Mouse (Mus musculus): ENCODE results near the gene Kat2a. TPM values are rescaled to one million over a fixed set of nuclear protein-coding genes. Genes with fewer than 3 reads are reported as not detected.

The Kat2a gene
- polyA plus RNA-seq (2014; fragmentation: Nextera tagmentation; extraction: Ambion mirVana): 80.7 and 82.0 TPM in 2 replicates

DNA sequence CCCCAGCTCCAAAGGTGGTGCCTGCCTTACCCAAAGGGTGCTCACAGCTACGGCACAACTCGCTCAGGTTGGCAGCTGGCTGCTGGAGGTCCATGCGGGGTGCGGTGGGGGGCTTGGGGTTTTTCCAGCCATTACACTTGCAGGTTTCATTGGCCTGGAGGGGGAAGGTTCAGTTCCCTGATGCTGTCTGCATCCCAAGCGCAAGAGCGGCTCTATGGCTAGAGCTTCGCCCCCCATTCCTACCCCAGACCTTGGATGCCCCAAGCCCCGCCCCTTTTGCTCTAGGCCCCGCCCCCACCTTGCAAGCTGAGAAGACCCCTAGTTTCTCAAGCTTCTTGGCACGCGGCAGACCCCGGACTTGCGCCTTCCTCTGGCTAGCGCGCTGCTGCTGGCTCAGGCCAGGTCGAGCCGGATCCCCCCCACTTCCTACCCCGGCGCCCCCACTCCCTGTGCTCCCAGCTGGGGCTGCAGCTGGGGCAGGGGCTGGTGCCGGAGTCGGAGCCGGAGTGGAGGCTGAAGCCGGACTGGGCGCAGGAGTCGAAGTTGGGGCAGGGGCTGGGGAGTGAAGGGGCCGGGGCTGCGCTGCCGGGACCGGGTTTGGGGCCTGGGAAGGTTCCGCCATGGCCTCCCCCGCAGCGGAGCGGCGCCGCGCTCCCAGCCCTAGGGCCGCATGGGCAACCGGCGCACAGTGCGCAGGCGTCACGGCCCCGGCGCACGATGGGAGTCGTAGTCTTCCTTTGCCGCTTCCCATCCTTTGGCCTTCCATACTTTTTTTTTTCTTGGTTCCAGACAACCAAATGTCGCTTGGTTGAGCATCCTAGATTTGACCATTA is at the start of gene Kat2a:
Gene Kat2a (minus strand): TSS at position 683 of the 833 bp plus-strand sequence.
- peaks cover 6% of the 10 kb centered on the region; the same call in 1 of the 2 replicates for H3K36me3 ChIP-seq (ENCODE audit: control insufficient read depth, insufficient read depth, low read length)
- H3K4me2 ChIP-seq (ENCODE audit: low read depth, low read length, severe bottlenecking): peak within 1 kb of the TSS; percentile 79
- H3K27ac ChIP-seq (ENCODE audit: low read depth, low read length): peak within 1 kb of the TSS; percentile 74
- ATAC-seq (replicated peaks; ENCODE audit: low FRiP score) (peak; percentile 88), DNase-seq (ENCODE audit: low spot score) (peak; percentile 90)
- 1% methylated on average over 48 of the region's 48 CpGs for WGBS
- H3K9me3 ChIP-seq (ENCODE audit: control insufficient read depth, low read length): no peaks in the 10 kb centered on the region
- H3K4me1 ChIP-seq (replicated peaks; ENCODE audit: control insufficient read depth, insufficient read depth, low read length): peaks cover 12% of the 10 kb centered on the region
- H3K9ac ChIP-seq (ENCODE audit: low read length): peak within 1 kb of the TSS; percentile 99
- H3K27me3 ChIP-seq (ENCODE audit: control insufficient read depth, insufficient read depth, low read length): no peaks in the 10 kb centered on the region
- H3K4me3 ChIP-seq (ENCODE audit: low read depth, low read length): peak within 1 kb of the TSS; percentile 96

DNA sequence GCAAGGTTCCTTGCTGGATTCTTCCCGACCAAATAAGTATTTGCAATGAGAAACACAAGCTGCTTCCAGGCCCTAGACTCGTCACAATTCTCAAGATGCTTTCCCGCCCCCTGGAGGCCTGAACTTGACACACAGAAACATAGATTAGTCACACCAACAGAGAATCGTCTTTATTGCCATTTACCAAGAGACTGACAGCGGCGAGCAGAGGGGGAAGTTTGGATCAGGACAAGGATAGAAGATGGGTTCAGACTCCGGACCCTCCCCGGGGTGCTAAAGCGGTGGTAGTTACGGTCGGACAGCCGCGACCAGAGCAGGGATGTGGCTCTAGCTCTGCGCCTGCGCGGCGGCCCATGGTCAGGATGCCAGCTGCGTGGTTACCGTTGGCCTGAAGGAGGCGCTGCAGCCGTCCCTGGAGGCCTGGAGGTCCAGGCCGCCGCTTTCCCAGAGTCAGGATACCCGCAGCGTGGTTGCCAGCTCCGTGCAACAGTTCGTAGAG is 49.3 kb upstream of the Kat2a start:
- Histone ChIP-seq H3K9me3 (ENCODE audit: control insufficient read depth, low read length) (no peaks in the 10 kb centered on the region), H3K36me3 (ENCODE audit: control insufficient read depth, insufficient read depth, low read length) (no peaks in the 10 kb centered on the region), H3K4me1 (replicated peaks; ENCODE audit: control insufficient read depth, insufficient read depth, low read length) (peaks cover 8% of the 10 kb centered on the region; the same call in 1 of the 2 replicates), H3K27me3 (ENCODE audit: control insufficient read depth, insufficient read depth, low read length) (peaks cover 13% of the 10 kb centered on the region), H3K27ac (ENCODE audit: low read depth, low read length) (no peak overlapping the region), H3K4me3 (ENCODE audit: low read depth, low read length) (peak overlapping the region; percentile 35), H3K4me2 (ENCODE audit: low read depth, low read length, severe bottlenecking) (peak overlapping the region; percentile 85), H3K9ac (ENCODE audit: low read length) (peak overlapping the region; percentile 63)
- peak; percentile 75 for ATAC-seq (replicated peaks; ENCODE audit: low FRiP score)
- under 1% methylated on average over 27 of the region's 27 CpGs for WGBS
- peak; percentile 94 for DNase-seq (ENCODE audit: low spot score)

DNA sequence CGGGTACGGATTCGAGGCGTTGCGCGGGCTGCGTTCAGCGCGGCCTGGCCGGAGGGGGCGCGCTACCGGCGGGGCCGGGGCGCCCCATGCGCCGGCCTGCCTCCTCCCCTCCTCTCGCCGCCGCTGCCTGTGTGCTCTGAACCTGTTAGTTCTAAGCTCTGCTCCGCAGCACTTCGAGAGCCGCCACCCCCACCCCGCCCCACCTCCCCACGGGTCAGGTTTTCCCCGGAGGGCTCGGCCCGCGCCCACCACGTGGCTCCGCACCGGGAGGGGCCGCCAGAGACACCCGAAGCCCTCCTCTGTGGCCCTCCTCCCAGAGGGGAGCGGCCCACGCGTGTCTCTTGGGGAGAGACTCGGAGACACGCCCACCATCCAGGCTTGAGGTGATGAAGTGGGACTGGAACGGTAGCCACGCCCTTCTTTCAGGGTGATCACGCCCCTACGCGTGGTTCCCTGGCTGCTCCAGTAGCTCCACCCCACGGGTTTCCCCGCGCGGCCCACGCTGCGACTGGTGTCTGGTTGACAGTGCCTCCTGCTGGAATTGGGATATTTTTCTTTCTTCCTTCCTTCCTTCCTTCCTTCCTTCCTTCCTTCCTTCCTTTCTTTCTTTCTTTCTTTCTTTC is 47.5 kb upstream of the Kat2a start, which contains the start of gene Kcnh4:
Gene Kcnh4 (minus strand): TSS at position 332 of the 623 bp plus-strand sequence.
- ATAC-seq (replicated peaks; ENCODE audit: low FRiP score): peak; percentile 31; the same call in 1 of the 2 replicates
- H3K9ac ChIP-seq (ENCODE audit: low read length): peak within 1 kb of the TSS; percentile 45
- under 1% methylated on average over 49 of the region's 51 CpGs for WGBS
- no peaks in the 10 kb centered on the region for H3K9me3 ChIP-seq (ENCODE audit: control insufficient read depth, low read length)
- no peak within 1 kb of the TSS for H3K27ac ChIP-seq (ENCODE audit: low read depth, low read length)
- H3K4me3 ChIP-seq (ENCODE audit: low read depth, low read length): peak within 1 kb of the TSS; percentile 35
- H3K27me3 ChIP-seq (ENCODE audit: control insufficient read depth, insufficient read depth, low read length): peaks cover 13% of the 10 kb centered on the region
- DNase-seq (ENCODE audit: low spot score): peak; percentile 72
- H3K4me1 ChIP-seq (replicated peaks; ENCODE audit: control insufficient read depth, insufficient read depth, low read length): peaks cover 8% of the 10 kb centered on the region; the same call in 1 of the 2 replicates
- peak within 1 kb of the TSS; percentile 83 for H3K4me2 ChIP-seq (ENCODE audit: low read depth, low read length, severe bottlenecking)
- no peaks in the 10 kb centered on the region for H3K36me3 ChIP-seq (ENCODE audit: control insufficient read depth, insufficient read depth, low read length)

DNA sequence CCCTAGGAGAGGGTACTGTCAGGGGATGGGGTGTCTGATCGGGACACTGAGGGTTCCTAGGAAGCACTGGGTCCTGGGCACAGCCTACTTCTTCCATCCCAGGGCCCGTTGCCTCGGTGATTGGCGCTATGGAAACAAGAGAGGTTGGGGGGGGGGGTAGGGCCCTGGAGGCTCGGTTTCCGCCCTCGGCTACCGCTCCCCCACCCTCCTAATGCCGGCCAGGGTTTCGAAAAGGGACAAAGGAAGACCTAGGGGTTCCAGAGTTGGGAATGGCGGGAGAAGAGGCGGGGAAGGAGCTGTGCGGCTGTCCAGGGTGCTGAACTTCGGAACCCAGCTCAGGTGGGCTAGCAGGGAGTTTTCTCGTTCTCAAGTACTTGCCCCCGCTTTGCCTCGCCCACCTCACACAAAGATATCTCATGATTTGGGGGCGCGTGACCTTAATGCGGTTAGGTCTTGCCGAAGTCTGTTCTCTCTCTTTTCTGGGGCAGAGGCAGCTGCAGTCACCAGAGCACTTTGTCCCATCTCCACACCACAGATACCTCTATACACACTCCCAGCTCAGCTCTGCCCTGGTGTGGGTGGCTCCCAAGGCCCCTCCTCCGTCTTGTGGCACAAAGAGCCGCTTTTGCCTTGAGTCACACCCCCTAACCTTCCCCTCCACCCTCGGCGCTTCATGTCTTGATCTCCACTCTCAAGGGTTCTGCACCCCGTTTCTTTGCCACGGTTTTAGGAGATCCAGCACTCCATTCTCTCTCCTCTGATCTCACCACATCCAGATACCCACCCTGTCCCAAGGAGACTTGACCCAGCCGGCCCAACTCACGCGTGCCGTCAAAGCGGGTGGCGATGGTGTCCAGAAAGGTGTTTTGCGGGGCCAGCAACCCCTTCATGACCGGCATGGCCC is 46.7 kb upstream of the Kat2a start:
- Histone ChIP-seq H3K36me3 (ENCODE audit: control insufficient read depth, insufficient read depth, low read length) (no peaks in the 10 kb centered on the region), H3K4me3 (ENCODE audit: low read depth, low read length) (peak overlapping the region; percentile 35), H3K9me3 (ENCODE audit: control insufficient read depth, low read length) (no peaks in the 10 kb centered on the region), H3K9ac (ENCODE audit: low read length) (peak overlapping the region; percentile 45), H3K27me3 (ENCODE audit: control insufficient read depth, insufficient read depth, low read length) (peaks cover 13% of the 10 kb centered on the region), H3K27ac (ENCODE audit: low read depth, low read length) (no peak overlapping the region), H3K4me1 (replicated peaks; ENCODE audit: control insufficient read depth, insufficient read depth, low read length) (peaks cover 8% of the 10 kb centered on the region; the same call in 1 of the 2 replicates), H3K4me2 (ENCODE audit: low read depth, low read length, severe bottlenecking) (peak overlapping the region; percentile 83)
- ATAC-seq (replicated peaks; ENCODE audit: low FRiP score) (peak; percentile 54), DNase-seq (ENCODE audit: low spot score) (peak; percentile 85)
- under 1% methylated on average over 35 of the region's 35 CpGs for WGBS

DNA sequence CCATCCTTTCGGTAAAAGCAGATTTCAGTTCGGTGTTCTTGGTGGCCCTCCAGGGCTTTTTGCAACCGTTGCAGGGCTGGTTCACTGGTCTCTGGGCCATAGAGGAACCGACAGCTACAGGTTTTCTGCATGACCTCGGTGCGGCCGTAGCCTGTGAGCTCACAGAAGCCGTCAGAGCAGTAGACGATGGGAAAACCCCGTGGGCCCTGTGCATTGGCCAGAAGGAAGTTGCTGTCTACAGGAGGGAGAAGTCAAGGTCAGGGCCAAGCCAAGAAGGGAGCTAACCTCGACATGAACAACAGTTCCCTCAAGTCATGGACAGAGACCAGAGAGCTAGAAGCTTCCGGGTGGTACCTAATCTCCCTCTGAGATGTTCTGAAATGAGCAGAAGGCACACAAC is 45.3 kb upstream of the Kat2a start:
- Histone ChIP-seq H3K4me2 (ENCODE audit: low read depth, low read length, severe bottlenecking) (no peak overlapping the region), H3K9ac (ENCODE audit: low read length) (no peak overlapping the region), H3K27me3 (ENCODE audit: control insufficient read depth, insufficient read depth, low read length) (peaks cover 13% of the 10 kb centered on the region), H3K4me1 (replicated peaks; ENCODE audit: control insufficient read depth, insufficient read depth, low read length) (peaks cover 8% of the 10 kb centered on the region; the same call in 1 of the 2 replicates), H3K4me3 (ENCODE audit: low read depth, low read length) (no peak overlapping the region), H3K27ac (ENCODE audit: low read depth, low read length) (no peak overlapping the region), H3K9me3 (ENCODE audit: control insufficient read depth, low read length) (no peaks in the 10 kb centered on the region), H3K36me3 (ENCODE audit: control insufficient read depth, insufficient read depth, low read length) (no peaks in the 10 kb centered on the region)
- 92% methylated on average over 12 of the region's 12 CpGs for WGBS
- no peak for ATAC-seq (replicated peaks; ENCODE audit: low FRiP score)
- no peak for DNase-seq (ENCODE audit: low spot score)

DNA sequence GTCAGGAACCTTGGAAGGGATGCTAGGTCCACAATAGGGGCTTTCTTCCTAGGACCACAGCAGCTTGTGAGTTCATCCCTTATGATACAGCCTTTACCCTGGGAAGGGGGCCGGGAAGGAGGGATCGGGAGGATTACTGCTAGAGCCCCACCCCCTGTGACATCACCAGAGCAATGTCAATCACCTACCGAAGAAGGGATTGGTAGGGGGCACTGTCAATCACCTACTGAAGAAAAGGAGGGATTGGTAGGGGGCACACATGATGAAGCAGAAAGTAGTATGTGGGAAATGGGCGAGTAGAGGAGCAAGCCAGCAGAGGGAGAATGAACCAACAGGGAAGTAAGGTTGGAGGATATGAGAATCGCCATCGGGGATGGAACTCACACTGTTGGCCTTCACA is 44.2 kb upstream of the Kat2a start:
- H3K4me2 ChIP-seq (ENCODE audit: low read depth, low read length, severe bottlenecking): no peak overlapping the region
- DNase-seq (ENCODE audit: low spot score) (no peak), ATAC-seq (replicated peaks; ENCODE audit: low FRiP score) (no peak)
- no peak overlapping the region for H3K9ac ChIP-seq (ENCODE audit: low read length)
- H3K36me3 ChIP-seq (ENCODE audit: control insufficient read depth, insufficient read depth, low read length): no peaks in the 10 kb centered on the region
- H3K4me3 ChIP-seq (ENCODE audit: low read depth, low read length): no peak overlapping the region
- no peaks in the 10 kb centered on the region for H3K9me3 ChIP-seq (ENCODE audit: control insufficient read depth, low read length)
- 74% methylated on average over 6 of the region's 6 CpGs for WGBS
- H3K27me3 ChIP-seq (ENCODE audit: control insufficient read depth, insufficient read depth, low read length): peaks cover 13% of the 10 kb centered on the region
- peaks cover 8% of the 10 kb centered on the region; the same call in 1 of the 2 replicates for H3K4me1 ChIP-seq (replicated peaks; ENCODE audit: control insufficient read depth, insufficient read depth, low read length)
- H3K27ac ChIP-seq (ENCODE audit: low read depth, low read length): no peak overlapping the region

DNA sequence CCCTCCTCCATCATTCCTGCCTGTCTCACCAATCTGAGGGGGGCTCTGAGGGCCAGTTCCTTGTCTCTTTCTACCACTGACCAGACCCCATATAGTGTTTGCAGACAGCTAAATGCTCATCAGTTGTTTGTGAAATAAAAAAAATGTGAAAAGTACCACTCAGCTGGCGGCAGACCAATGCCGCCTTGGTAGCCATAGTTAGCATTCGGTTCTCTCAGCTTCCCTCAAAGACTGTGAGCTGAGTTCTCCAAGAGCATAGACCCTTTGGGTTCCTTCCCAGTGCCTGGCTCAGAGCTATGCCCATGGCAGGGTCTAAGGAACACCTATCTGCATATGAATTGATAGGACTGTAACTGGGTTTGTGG is 42.4 kb upstream of the Kat2a start:
- ATAC-seq (replicated peaks; ENCODE audit: low FRiP score): no peak
- WGBS: 88% methylated on average over 3 of the region's 3 CpGs
- H3K27ac ChIP-seq (ENCODE audit: low read depth, low read length): no peak overlapping the region
- H3K36me3 ChIP-seq (ENCODE audit: control insufficient read depth, insufficient read depth, low read length): no peaks in the 10 kb centered on the region
- no peak overlapping the region for H3K4me2 ChIP-seq (ENCODE audit: low read depth, low read length, severe bottlenecking)
- H3K27me3 ChIP-seq (ENCODE audit: control insufficient read depth, insufficient read depth, low read length): peaks cover 8% of the 10 kb centered on the region
- H3K9me3 ChIP-seq (ENCODE audit: control insufficient read depth, low read length): no peaks in the 10 kb centered on the region
- no peak for DNase-seq (ENCODE audit: low spot score)
- no peak overlapping the region for H3K9ac ChIP-seq (ENCODE audit: low read length)
- peaks cover 5% of the 10 kb centered on the region; the same call in 1 of the 2 replicates for H3K4me1 ChIP-seq (replicated peaks; ENCODE audit: control insufficient read depth, insufficient read depth, low read length)
- H3K4me3 ChIP-seq (ENCODE audit: low read depth, low read length): no peak overlapping the region

Data from forebrain, embryonic 11.5 days (tissue).